Mouse (Mus musculus) E14TG2a.4 (cell line): ENCODE measurements around the gene Scn4a.

ENCODE experiments used
- CTCF ChIP-seq: conservative IDR thresholded peaks from 2 replicates; pipeline ENCODE4 v1.5.1; 2014; ENCODE audit warnings: low read length
- NANOG ChIP-seq: IDR thresholded peaks from 2 replicates; pipeline ENCODE4 v1.6.1; 2014; ENCODE audit warnings: borderline replicate concordance, low read length, mixed read lengths

GRCm38 (mm10) chr11:106351253-106351652, 1.8 kb downstream of the Scn4a start:
- TF ChIP-seq CTCF (no peak), NANOG (no peak)
